Mouse (Mus musculus): ENCODE results near the gene Dmrt1.

- TF ChIP-seq POLR2A (IDR thresholded peaks at IDR 0.05; ENCODE audit: control insufficient read depth, low read depth, low read length) = no peak
- no peak for TF ChIP-seq CTCF (IDR thresholded peaks at IDR 0.05; ENCODE audit: control insufficient read depth, insufficient read depth, insufficient replicate concordance, low read depth, low read length)
Observed at GRCm38 (mm10) chr19:25638766-25639361, 133.4 kb downstream of the Dmrt1 start.

Data from testis, adult 2 months (tissue).